Comparison of ENCODE assay signal across 9 mouse cellular contexts in the genomic region with DNA sequence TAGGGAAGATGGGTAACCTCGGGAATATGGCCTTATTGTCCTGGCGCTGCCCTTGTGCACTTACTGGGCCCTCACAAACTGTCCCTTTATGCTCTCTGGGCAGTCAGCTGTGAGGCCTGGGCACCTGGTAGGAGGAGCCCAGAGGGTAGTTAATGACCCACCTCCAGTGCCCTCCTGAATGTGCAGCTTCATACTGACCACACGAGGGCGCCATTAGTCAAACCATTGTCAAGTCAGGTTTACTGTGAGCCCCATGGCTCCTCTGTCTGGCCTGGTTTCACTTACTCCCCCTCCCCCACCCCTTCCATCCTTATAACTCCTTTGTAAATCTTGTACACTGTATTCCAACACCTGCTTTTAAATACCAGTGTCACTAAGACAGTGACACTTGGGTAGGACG. TPM values are rescaled to one million over a fixed set of nuclear protein-coding genes. Genes with fewer than 3 reads are reported as not detected.
DNase-seq lines count a peak whose midpoint lies in the region; ATAC-seq and TF ChIP-seq lines count a peak whose summit lies in the region.
"Had no signal": no experiment of that assay in that cellular context is flagged by ENCODE, and none has a peak within 500 bp of the region (broad histone marks: within the 10 kb centered on the region; RNA-seq: fewer than 3 reads in every experiment).

No protein-coding gene starts in this region.

- no peak overlapping the region for H3K4me2 ChIP-seq in forebrain, embryonic 13.5 days
- H3K4me2 ChIP-seq in liver, embryonic 13.5 days = no peak overlapping the region
- no peak overlapping the region for H3K4me2 ChIP-seq in neural tube, embryonic 13.5 days

- DNase-seq in 3T3-L1 (ENCODE audit: low read depth, low spot score) = peak; percentile 98
- DNase-seq in ES-E14 (ENCODE audit: low read depth, low spot score) = peak; percentile 77
- DNase-seq in cerebellum, adult 11 months = peak; percentile 65
- DNase-seq in hindlimb bud, embryonic 11.5 days (ENCODE audit: extremely low spot score, low read depth, low spot score) = peak; percentile 69
- DNase-seq in liver, embryonic 13.5 days = peak; percentile 20
- no peak for DNase-seq in frontal cortex, postnatal 25 days (ENCODE audit: low spot score in 2 of 2)

- no peak overlapping the region for H3K27ac ChIP-seq in ES-E14 (ENCODE audit: insufficient read depth, low read depth, low read length, poor library complexity, severe bottlenecking)
- no peak overlapping the region for H3K27ac ChIP-seq in forebrain, embryonic 13.5 days
- no peak overlapping the region for H3K27ac ChIP-seq in liver, embryonic 13.5 days
- no peak overlapping the region for H3K27ac ChIP-seq in neural tube, embryonic 13.5 days (replicated peaks)

- in situ Hi-C loops in ES-E14 (cut with MboI; ENCODE audit: low sequenced_read_pairs in 2 of 2, unreplicated experiment in 2 of 2) = loop anchor here in 1 of 2 experiments (25.0 kb wide), 1 partner anchor 284 kb away; the partner anchor contains the start of gene Adprhl1

- peak; percentile 49 for ATAC-seq in forebrain, embryonic 13.5 days
- peak; percentile 63 for ATAC-seq in liver, embryonic 13.5 days (ENCODE audit: low read depth)
- peak; percentile 20; the same call in 1 of the 2 replicates for ATAC-seq in neural tube, embryonic 13.5 days (ENCODE audit: low read depth)

- peaks cover 4% of the 10 kb centered on the region; the same call in 1 of the 2 replicates for H3K36me3 ChIP-seq in ES-E14 (ENCODE audit: control insufficient read depth, insufficient read depth, low read length, poor library complexity, severe bottlenecking)
- H3K36me3 ChIP-seq in forebrain, embryonic 13.5 days (ENCODE audit: poor library complexity, severe bottlenecking) = peaks cover 95% of the 10 kb centered on the region
- H3K36me3 ChIP-seq in liver, embryonic 13.5 days = no peaks in the 10 kb centered on the region
- peaks cover 92% of the 10 kb centered on the region for H3K36me3 ChIP-seq in neural tube, embryonic 13.5 days

- no peaks in the 10 kb centered on the region for H3K9me3 ChIP-seq in ES-E14 (ENCODE audit: control insufficient read depth, insufficient read depth, low read depth, low read length)
- H3K9me3 ChIP-seq in forebrain, embryonic 13.5 days (replicated peaks) = no peaks in the 10 kb centered on the region
- no peaks in the 10 kb centered on the region for H3K9me3 ChIP-seq in liver, embryonic 13.5 days (replicated peaks)
- no peaks in the 10 kb centered on the region for H3K9me3 ChIP-seq in neural tube, embryonic 13.5 days

- H3K9ac ChIP-seq in ES-E14 (ENCODE audit: insufficient read depth, low read depth, low read length, poor library complexity, severe bottlenecking) = no peak overlapping the region
- no peak overlapping the region for H3K9ac ChIP-seq in forebrain, embryonic 13.5 days
- H3K9ac ChIP-seq in liver, embryonic 13.5 days = no peak overlapping the region
- no peak overlapping the region for H3K9ac ChIP-seq in neural tube, embryonic 13.5 days

- H3K4me3 ChIP-seq in ES-E14 (ENCODE audit: insufficient read depth in 1 of 2, low read depth in 1 of 2, low read length in 2 of 2, poor library complexity in 1 of 2, severe bottlenecking in 1 of 2) = no peak overlapping the region
- no peak overlapping the region for H3K4me3 ChIP-seq in forebrain, embryonic 13.5 days
- no peak overlapping the region for H3K4me3 ChIP-seq in liver, embryonic 13.5 days (replicated peaks)
- H3K4me3 ChIP-seq in neural tube, embryonic 13.5 days = no peak overlapping the region

- H3K27me3 ChIP-seq in forebrain, embryonic 13.5 days = no peaks in the 10 kb centered on the region
- H3K27me3 ChIP-seq in liver, embryonic 13.5 days = peaks cover 16% of the 10 kb centered on the region
- no peaks in the 10 kb centered on the region for H3K27me3 ChIP-seq in neural tube, embryonic 13.5 days

- WGBS in forebrain, embryonic 13.5 days = 29% methylated on average over 5 of the region's 5 CpGs
- 23% methylated on average over 5 of the region's 5 CpGs for WGBS in liver, embryonic 13.5 days (ENCODE audit: insufficient replicate concordance)
- WGBS in neural tube, embryonic 13.5 days = 28% methylated on average over 5 of the region's 5 CpGs

- H3K4me1 ChIP-seq in ES-E14 (ENCODE audit: control insufficient read depth in 2 of 2, insufficient read depth in 2 of 2, low read length in 2 of 2, poor library complexity in 1 of 2) = no peaks in the 10 kb centered on the region
- no peaks in the 10 kb centered on the region for H3K4me1 ChIP-seq in forebrain, embryonic 13.5 days
- H3K4me1 ChIP-seq in liver, embryonic 13.5 days (replicated peaks) = no peaks in the 10 kb centered on the region
- H3K4me1 ChIP-seq in neural tube, embryonic 13.5 days (replicated peaks) = peaks cover 8% of the 10 kb centered on the region; the same call in 1 of the 2 replicates

TF ChIP-seq in ES-E14, 5 proteins besides CTCF, POLR2A, EP300 and RAD21:
- TF ChIP-seq HCFC1 (IDR thresholded peaks at IDR 0.05; ENCODE audit: borderline replicate concordance, insufficient read depth, low read length) (no peak), CHD2 (IDR thresholded peaks at IDR 0.05; ENCODE audit: low read depth, low read length) (no peak), ZC3H11A (IDR thresholded peaks at IDR 0.05; ENCODE audit: borderline replicate concordance, low read depth, low read length) (peak; percentile 90), MAFK (IDR thresholded peaks at IDR 0.05; ENCODE audit: insufficient read depth, low read depth, low read length) (no peak), ZNF384 (IDR thresholded peaks at IDR 0.05; ENCODE audit: low read depth, low read length) (no peak)

RNA-seq across cellular contexts. Expression of gene F7, which starts 47.1 kb away (rescaled TPM):
- total RNA-seq in ES-E14 (2012; rRNA removed) = 0.09 and 0.16 TPM in 2 replicates
- 0.09 and 0.15 TPM in 2 replicates for polyA plus RNA-seq in forebrain, embryonic 13.5 days (2015; fragmentation: Nextera tagmentation; extraction: Ambion mirVana)
- polyA plus RNA-seq in liver, embryonic 13.5 days (2015; fragmentation: Nextera tagmentation; extraction: Ambion mirVana) = 6.1 and 6.5 TPM in 2 replicates
- 0.10 TPM in 1 of 2 replicates, not detected in the other for polyA plus RNA-seq in neural tube, embryonic 13.5 days (2015; fragmentation: Nextera tagmentation; extraction: Ambion mirVana)

RNA-seq across cellular contexts. Expression of gene F10, which starts 58.4 kb away (rescaled TPM):
- total RNA-seq in ES-E14 (2012; rRNA removed) = not detected in 2 replicates
- polyA plus RNA-seq in forebrain, embryonic 13.5 days (2015; fragmentation: Nextera tagmentation; extraction: Ambion mirVana) = 0.35 TPM in 2 replicates
- polyA plus RNA-seq in liver, embryonic 13.5 days (2015; fragmentation: Nextera tagmentation; extraction: Ambion mirVana) = 67.7 and 77.1 TPM in 2 replicates
- 0.23 and 0.59 TPM in 2 replicates for polyA plus RNA-seq in neural tube, embryonic 13.5 days (2015; fragmentation: Nextera tagmentation; extraction: Ambion mirVana)
- total RNA-seq: layer of hippocampus, postnatal 14 days had no signal

Comparison
In these comparisons a context has a peak if more than half of its experiments do, and no peak if none do; other contexts are left out.
1. DNase-seq: peak in 3T3-L1 (single experiment), ES-E14 (single experiment), cerebellum, adult 11 months (single experiment), hindlimb bud, embryonic 11.5 days (single experiment) and liver, embryonic 13.5 days (single experiment); none in frontal cortex, postnatal 25 days (0 of 2).
2. RNA of gene F10, which starts 58.4 kb away (polyA plus RNA-seq): 67.7 to 77.1 TPM in liver, embryonic 13.5 days; 0.23 to 0.59 TPM in neural tube, embryonic 13.5 days and 0.35 TPM in forebrain, embryonic 13.5 days; every median in the first group is over 10 times any median in the second.
3. Peak in every context shown above with its lines, with median percentiles within 50 percentile points of each other: ATAC-seq.